Mouse (Mus musculus) gastrocnemius, postnatal 14 days (tissue): ENCODE data around the gene Sox13. TPM values are rescaled to one million over a fixed set of nuclear protein-coding genes. Genes with fewer than 3 reads are reported as not detected.

Source experiments
- DNase-seq: peaks from one replicate; pipeline ENCODE4 v3.0.0; 2021; ENCODE audit warnings: mixed read lengths
- intact Hi-C: fragments of 180-260 bp; cut with DNase I; formaldehyde crosslinking; loops from one replicate; pipeline ENCODE4 v1.15.1; 2025; ENCODE audit warnings: low total_unique reads
- total RNA-seq, 2 experiments: library from RNA; stranded (reverse); gene quantifications; 2 replicates each; pipeline ENCODE4 v1.2.3; 2021

Gene Sox13
- total RNA-seq, 2 experiments from 2014 or later = 9.7 to 10.9 TPM

DNA sequence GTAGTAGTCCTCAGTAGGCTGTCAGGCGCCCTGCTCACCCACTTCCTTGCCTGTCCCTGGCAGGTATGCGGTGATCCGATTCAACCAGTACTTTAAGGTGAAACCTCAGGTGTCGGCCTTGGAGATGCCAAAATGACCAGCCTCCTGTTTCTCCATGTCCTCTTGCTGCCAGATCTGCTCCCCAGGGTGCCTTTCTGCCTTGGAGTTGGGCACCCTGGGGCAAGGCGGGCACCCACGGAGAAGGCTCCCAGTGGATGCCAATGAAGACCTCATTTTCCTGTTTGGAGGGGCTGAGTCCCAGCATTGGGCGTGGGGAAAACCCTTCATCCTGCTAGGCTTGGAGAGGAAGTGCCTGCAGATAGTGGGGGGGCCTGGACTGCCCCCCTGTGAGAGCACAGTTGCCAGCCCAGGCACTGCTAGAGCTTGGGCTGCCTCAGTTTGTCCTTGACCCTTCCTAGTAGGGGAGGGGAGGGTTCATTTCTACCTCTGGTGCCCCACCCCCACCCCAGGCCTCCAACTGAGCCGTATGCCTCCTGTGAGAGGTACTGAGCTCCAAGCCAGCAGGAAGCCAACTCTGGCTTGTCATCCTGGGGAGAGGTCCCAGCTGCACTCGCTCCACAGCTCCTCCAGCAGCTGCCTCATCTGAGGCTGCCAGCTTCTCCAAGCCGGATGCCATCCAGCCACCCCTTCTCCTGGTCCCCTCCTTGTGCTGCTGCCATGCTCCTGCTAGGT is 44.8 kb downstream of the Sox13 start:
- intact Hi-C loops = no loop called here
- no peak for DNase-seq

GRCm38 (mm10) chr1:133377547-133377946 is 46.6 kb downstream of the Sox13 start:
- intact Hi-C loops = no loop called here
- DNase-seq = no peak

DNA sequence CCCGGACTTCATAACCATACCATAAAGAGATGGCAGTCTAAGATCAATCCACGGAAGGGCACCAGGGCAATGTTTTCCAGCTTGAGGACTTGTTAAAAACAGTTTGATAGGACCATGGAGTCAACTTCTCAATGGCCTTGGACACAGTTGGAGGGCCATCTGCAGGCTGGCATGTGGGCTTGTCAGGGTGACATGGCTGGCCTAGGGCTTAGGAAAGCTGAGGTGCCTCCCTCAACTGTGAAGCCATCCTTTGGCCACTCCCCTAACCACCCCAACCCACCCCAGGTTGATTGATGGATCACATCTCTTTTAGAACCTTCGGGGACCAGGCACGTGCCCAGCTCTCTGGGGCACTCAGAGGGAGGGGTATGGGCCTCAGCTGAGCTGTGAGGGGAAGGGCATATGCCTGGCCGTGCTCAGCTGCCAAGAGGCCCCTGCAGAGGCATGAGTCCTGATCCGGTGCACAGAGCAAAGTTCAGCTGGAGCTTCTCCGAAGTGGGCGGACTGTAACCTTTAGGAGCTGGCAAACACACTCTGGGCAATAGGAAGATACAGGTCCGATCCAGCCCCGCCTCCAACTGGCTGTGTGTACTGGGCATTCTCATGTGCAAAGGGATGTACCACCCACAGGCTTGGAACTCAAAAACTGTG is 48.4 kb downstream of the Sox13 start:
- intact Hi-C loops = no loop called here
- no peak for DNase-seq

- intact Hi-C loops = no loop called here
- no peak for DNase-seq
These were observed 52.1 kb downstream of the Sox13 start for GRCm38 (mm10) chr1:133372113-133372512.

GRCm38 (mm10) chr1:133371431-133371830 is 52.7 kb downstream of the Sox13 start:
- intact Hi-C loops = no loop called here
- no peak for DNase-seq

- intact Hi-C loops = no loop called here
- no peak for DNase-seq
These were observed 53.8 kb downstream of the Sox13 start for GRCm38 (mm10) chr1:133370352-133370751.

DNA sequence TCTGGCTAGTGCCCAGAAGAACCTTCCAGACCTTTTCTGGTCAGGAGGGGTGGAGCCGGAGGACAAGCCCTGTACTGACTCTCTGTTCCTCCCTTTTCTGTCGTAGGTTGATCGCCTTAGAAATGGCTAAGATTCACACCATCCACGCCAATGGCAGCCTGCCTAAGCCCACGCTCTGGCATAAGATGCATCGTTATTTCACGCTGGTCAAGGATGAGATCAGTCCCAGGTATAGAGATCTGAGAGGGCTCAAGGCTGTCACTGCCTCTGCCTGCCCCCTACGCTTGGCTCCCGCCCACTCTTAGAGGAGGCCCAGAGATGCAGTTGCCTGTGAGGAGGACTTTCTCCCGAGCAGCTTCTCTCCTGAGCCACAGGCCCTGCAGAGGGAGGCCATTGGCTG is 55.5 kb downstream of the Sox13 start:
- intact Hi-C loops = no loop called here
- no peak for DNase-seq

- DNase-seq = peak; percentile 56
- intact Hi-C loops = no loop called here
These were observed 56.3 kb downstream of the Sox13 start for GRCm38 (mm10) chr1:133367606-133368488.

DNA sequence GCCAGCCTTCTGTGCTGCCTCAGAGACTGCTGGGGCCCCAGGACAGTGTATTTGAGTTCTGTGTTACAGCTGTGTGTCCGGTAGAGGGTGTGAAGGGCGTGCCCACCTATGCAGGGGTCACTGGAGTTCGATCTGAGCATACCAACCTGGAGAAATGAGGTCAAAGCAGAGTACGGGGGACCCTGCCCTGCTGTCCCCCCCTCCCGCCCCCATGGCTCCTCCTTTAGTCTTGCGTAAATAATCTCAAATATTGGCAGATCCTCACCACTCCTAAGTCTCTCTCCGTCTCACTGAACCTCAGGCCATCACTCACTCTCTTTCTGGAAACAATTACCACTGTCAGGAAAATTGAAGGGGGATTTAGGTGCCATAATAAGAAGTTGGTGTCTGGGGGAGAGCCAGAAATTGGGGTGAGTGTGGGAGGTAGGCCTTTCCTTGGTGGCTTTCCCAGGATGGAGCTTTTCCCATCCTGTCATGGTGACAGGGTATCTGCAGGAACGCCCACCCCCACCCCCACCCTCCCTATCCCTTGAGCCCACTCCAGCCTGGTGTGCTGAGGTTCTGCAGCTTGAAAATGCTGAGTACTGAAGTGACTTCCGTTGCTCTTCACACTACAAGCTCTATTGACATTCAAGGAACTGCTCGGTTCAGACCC is 57.1 kb downstream of the Sox13 start:
- intact Hi-C loops = no loop called here
- DNase-seq = no peak

- no peak for DNase-seq
- intact Hi-C loops = no loop called here
These were observed 59.3 kb downstream of the Sox13 start for GRCm38 (mm10) chr1:133364890-133365289.

DNA sequence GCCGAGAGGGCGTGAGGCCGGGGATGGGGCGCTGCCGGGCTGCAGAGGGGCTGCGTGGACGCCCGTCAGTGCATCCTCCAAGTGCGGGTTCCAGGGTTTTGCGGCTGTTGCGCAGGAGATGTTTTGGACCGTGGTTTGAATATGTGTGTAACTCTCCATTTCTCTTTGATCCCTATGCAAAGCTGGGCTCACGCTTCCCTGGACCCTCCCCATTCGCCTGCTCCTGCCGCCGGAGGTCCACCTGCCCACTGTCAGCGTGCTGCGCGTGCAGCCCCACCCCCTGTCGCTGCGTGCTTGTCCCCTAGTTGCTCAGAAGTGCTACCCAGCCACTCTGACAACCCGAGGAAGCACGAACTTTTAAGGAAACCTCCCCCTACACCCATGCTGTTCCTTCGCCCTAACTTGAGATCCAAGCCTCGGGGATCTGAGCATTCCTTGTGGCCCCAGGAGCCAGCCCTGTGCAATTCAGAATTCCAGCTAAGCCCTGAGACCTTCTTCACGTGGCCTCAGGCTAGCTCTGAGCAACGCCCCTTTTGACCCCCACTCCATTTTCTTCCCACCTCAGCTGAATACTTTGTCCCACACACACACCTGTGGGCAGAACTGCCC is 60.1 kb downstream of the Sox13 start:
- intact Hi-C loops = no loop called here
- no peak for DNase-seq

DNA sequence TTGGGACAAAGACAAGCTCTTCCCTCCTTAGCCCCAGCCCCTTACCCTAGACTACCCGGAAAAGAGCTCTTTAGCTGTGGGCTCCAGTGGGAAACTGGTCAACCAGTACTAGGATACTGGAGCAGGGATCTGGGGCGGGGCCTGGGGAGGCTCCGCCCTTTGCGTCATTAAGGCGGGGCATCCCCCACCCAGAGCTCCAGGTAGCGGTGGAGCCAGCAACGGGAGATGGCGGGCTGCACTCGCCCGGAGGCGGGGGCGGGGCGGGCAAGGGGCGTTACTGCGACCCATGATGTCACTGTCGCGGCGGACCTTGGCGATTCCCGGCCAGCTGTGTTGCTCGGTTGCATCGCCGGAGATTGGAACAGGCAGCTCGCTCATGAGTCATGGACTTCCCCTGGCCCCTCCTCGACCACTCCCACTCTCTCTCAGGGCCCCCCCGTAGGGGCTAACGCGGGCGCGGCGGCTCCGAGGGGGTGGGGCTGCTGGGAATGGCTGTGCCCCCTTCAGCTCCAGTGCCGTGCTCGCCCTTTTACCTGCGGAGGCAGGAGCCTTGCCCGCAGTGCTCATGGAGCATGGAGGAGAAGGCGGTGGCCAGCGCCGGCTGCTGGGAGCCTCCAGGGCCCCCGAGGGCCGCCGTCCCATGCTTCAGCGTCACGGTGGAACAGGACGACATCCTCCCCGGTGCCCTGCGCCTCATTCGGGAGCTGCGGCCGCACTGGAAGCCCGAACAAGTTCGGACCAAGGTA is 60.7 kb downstream of the Sox13 start, which contains the start of gene Etnk2:
Etnk2 (plus strand) TSS at position 297 of the 746 bp plus-strand sequence.
- DNase-seq = peak; percentile 70
- intact Hi-C loops = no loop called here

DNA sequence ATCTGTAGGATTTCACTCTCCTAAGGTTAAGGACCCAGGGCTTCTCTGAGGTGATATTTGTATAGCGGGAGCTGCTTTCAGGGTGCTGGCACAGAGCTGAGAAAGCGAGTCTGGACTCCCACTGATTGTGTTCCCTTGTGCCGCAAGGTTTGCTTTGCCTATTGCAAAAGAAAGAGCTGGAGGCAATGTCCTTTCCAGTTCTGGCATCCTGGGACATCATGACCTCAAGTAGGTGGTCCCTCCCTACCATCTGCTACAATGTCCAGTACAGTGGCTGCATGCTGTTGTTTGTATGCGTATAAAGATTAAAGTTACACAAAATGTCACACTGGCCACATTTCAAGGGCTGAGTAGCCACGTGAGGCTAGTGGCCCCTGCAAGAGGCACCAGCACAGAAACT is 62.1 kb downstream of the Sox13 start:
- no peak for DNase-seq
- intact Hi-C loops = no loop called here

DNA sequence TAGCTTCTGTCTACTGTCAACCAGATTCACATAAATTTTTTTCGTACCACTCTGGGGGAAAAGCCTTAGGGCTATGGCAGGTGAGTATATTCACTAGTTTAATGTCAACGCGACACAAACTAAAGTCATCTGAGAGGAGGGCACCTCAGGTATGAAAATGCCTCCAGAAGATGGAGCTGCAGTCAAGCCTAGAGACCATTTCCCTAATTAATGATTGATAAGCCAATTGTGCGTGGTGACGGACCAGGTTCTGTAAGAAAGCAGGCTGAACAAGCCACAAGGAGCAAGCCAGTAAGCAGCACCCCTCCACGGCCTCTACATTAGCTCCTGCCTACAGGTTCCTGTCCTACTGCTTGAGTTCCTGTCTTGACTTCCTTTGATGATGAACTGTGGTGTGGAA is 63.2 kb downstream of the Sox13 start:
- DNase-seq = no peak
- intact Hi-C loops = no loop called here

DNA sequence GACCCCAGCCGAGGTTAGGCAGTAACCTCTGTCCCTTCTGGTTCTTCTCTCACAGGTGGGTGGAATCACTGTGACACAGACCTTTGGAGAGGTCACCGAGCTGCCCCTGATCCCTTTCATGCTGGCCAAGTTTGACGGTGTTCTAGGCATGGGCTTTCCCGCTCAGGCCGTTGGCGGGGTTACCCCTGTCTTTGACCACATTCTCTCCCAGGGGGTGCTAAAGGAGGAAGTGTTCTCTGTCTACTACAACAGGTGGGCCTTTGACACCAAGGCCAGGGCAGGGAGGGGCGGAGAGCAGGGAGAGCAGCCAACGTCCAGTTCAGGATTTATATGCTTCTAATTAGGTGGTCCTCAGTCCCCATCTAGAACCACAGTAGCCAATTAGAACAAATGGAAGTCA is 67.8 kb downstream of the Sox13 start:
- DNase-seq = no peak
- intact Hi-C loops = no loop called here

GRCm38 (mm10) chr1:133355912-133356311 is 68.3 kb downstream of the Sox13 start:
- no peak for DNase-seq
- intact Hi-C loops = no loop called here

DNA sequence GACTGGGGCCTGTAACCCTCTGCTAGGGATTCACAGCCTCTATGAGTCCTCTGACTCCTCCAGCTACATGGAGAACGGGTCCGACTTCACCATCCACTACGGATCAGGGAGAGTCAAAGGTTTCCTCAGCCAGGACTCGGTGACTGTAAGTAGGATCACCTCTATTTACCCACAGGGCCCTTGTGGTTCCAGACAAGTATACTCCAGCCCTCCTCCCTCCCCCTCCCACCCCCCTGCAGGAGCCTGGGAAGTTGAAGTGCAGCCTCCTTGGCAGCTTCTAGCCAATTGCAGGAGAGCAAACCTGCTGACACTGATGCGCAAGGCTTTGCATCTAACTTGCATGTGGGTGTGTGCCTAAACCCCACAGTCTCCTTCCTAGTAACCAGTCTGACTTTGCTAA is 68.7 kb downstream of the Sox13 start:
- DNase-seq = no peak
- intact Hi-C loops = no loop called here

GRCm38 (mm10) chr1:133353371-133353809 is 70.8 kb downstream of the Sox13 start:
- intact Hi-C loops = loop anchor here (5.0 kb wide), 1 partner anchor 41 kb away; no protein-coding TSS in a partner anchor
- peak; percentile 48 for DNase-seq

DNA sequence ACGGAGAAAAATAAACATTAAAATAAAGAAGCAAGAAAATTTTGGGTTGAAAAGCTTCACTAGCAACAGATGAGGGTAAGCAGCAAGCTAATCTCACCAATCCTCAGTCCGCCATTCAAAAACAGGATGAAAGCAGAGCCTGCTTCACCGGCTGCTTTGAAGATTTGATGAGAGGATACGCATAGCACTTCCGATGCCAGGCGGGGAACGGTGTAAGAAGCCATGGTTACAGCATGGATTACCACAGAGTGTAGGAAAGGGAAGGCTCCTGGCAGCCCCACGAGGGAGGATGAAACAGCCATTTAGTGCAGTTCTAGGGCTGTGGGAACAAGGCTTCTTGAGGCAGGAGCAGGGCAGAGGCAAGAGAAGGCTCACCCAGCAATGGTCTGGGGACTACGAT is 72.4 kb downstream of the Sox13 start:
- intact Hi-C loops = loop anchor here (5.0 kb wide), 1 partner anchor 39 kb away; no protein-coding TSS in a partner anchor

More for the DNA sequence above, 72.4 kb downstream of the Sox13 start:
- DNase-seq = no peak
